Mouse (Mus musculus): ENCODE data around the gene Zfp523.

The Zfp523 gene

DNA sequence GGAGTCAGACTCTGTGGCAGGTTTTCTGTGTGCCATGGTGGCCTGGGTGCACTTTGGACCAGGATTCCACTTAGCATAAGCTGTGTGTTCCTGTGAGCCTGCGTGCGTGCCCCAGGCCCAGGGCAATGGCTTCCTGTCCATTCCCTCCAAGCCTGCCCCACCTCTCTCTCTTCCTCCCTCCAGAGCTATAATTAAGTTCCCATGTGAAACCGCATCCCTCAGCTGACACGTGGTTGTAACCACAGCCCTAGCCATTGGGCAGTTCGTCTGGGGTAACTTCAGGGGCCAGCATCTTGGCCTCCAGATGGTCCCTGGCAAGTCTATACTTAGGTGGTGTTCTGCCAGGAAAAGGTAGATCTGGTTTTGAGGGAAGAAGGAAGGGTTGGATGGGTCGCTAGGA, 70.7 kb downstream of the Zfp523 start:
- peak; percentile 18 to 21 for DNase-seq

DNA sequence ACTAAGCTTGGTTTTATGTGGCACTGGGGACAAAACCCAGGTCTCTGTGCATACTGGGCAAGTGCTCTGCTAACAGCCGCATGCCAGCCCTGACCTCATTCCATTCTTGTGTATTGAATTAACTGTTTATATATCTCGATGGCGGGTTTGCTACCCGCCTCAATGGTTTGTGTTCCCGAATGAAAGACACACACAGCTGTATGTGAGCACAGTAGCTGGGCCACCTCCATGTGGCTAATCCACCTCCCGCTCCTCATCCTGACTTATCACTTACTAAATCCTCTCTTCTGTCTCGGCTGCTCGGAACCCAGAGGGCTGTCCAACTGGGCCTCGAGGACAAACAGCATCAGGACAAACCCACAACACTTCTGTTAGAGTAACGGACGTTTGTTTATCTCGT, 72.1 kb downstream of the Zfp523 start:
- no peak for DNase-seq

DNA sequence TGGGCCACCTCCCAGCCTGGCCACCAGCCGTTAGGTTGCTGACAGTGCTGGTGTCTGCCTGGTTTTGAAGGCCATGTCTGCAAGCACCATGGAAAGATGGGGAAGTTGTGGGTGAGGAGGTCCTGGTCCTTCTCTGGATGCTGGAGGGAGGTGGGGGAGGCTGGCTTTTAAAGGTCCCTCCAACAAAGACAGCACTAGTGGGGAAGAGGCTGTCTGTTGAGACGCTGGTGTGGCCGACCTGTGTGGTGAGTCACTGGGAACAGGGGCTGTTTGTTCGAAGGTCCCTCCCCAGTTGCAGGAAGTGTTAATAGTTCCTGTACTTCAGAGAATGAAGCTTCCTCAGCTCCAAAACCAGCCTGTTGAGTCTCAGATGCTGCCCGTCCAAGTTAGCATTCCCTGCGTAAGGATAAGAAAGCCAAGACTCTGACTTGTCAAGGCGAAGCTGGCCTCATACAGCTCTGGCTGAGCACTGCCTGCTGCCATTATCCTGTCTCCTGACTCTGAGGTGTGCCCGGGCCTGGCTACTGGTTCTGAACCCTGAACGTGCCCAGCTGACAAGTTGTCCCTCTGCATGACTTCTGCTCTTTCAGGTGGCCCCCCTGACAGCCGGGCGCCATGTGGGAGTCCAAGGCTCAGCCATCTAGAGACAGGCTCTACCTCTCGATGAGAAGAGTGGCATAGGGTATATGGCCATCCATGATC, 74.8 kb downstream of the Zfp523 start:
- DNase-seq = no peak

DNA sequence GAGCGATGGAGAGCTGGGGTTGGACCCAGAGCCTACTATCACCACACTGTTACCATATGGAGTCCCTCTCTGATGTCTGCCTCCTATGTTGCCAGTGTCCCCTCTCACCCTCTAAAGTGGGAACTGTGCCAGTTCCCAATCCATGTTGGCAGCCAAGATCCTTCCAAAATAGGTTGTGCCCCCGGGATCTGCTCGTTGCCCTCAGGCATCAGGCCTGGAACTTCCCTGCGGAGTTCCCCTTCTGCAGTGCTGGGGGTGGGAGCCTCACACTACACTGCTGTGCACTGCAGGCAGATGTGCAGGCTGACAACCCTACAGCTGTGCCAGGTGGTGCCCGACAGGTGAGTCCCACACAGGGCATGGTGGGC, 75.3 kb downstream of the Zfp523 start:
- no peak for DNase-seq

DNA sequence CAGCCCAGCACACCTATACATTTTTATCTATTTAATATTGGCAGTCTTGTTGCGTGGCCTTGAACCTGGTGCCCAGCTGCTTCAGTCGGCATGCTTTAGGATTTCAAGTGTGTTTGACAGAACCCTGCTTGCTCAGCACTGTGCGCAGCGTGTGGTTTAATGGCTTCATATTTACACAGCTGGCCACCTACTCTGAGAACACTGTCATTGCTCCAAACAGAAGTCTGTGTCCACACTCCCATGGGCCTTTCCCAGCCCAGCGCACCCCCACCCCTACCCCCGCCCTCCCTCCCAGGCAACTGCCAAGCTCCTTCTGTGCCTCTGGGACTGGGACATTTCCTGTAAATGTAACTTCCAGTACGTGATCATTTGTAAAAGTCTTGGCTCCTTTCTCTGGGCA, 76.3 kb downstream of the Zfp523 start:
- no peak for DNase-seq

DNA sequence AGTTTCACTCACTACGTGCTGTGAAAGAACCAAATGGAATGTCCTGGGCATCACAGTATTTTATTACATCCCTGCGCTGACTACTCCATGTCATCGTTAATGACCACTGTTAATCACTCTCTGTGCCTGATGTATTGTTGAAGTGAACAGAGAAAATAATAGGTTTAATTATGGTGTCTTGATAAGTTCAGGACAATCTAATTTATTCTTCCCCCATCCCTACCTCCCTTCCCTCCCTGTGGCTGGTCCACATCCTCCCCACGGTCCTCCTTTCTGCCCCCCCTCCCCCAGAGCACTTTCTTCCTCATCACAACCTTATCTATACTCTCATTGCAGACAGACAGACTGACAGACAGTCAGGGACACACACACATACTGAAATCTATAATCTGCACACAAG, 77.9 kb downstream of the Zfp523 start:
- DNase-seq = no peak

All from B cell, adult 2 months (primary cell).